Mouse (Mus musculus) adrenal gland, postnatal 4 days (tissue): ENCODE data around the gene Adgre5. TPM values are rescaled to one million over a fixed set of nuclear protein-coding genes. Genes with fewer than 3 reads are reported as not detected.

Source experiments
- DNase-seq, 2 experiments: peaks; one replicate each; pipeline ENCODE4 v3.0.0; 2021 to 2022; ENCODE audit warnings: low spot score in 2 of 2, mixed read lengths in 2 of 2
- total RNA-seq, 2 experiments: library from RNA; stranded (reverse); gene quantifications; 2 replicates each; pipeline ENCODE4 v1.2.3; 2021

Adgre5 gene
- total RNA-seq, 2 experiments from 2014 or later: 48.6 to 49.8 TPM

DNA sequence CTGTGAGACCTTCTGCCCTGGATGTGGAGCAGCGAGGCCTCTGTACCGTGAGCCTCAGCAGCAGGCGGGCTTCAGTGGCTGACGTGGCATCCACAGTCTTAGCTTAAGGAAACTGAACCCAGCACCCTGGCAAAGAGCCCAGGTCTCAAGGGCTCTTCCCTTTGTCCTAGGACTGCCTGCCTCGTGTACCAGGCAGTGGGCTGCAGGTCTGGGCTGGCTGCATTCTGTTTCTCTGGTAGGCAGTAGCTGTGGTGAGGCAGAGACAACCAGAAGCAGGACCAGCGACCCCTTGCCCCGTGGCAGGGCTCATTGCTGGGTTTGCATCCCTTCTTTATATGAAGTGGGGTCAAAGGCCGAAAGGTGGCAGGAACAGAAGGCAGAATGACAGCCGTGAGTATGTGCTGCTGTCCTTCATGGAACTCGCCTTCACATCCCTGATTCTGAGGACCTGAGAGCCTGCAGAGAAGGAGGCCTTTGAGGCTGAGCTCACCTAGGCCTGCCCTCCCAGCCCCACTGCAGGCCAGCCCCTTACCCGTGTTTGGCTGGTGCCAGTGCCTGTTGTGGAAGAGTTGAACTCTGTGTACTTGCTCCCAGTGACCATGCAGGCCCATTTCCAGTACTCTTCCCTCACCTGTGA is 17.6 kb downstream of the Adgre5 start:
- DNase-seq: no peak

DNA sequence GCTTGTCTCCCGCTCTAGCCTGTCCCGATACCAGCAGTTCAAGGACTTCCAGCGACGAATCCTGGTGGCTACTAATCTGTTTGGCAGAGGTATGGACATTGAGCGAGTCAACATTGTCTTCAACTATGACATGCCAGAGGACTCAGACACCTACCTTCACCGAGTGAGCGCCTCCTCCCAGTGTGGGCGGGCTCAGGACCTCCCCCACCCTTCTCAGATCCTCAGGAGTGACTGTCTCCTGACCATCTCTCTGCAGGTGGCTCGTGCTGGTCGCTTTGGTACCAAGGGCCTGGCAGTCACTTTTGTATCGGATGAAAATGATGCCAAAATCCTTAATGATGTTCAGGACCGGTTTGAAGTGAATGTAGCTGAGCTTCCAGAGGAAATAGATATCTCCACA is 18.5 kb downstream of the Adgre5 start:
- DNase-seq: no peak

DNA sequence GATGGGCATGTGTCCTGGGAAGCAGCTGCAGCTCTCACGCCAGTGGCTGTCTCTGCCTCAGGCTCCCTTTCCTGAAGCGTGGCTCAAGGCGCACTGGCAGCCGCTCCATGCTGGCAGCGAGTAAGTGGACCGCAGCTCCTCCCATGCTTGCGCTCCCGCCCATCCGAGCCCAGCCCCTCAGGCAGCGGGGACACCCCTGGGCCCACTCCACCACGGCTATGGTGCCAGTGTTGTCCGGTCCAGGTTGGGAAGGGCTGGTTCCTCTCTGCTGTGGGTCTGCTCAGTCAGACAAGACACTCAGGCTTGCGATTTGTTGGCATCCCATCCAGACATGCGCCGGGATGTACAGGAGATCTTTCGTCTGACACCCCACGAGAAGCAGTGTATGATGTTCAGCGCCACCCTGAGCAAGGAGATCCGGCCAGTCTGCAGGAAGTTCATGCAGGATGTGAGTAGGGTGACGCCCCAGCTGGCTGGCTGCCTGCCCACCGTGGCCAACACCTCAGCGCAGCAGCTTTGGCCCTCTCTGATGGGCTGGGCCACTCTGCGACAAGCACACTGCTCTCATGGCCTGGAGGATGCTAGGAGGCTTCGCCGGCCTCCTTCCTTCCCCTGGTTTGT is 19.6 kb downstream of the Adgre5 start:
- no peak for DNase-seq

DNA sequence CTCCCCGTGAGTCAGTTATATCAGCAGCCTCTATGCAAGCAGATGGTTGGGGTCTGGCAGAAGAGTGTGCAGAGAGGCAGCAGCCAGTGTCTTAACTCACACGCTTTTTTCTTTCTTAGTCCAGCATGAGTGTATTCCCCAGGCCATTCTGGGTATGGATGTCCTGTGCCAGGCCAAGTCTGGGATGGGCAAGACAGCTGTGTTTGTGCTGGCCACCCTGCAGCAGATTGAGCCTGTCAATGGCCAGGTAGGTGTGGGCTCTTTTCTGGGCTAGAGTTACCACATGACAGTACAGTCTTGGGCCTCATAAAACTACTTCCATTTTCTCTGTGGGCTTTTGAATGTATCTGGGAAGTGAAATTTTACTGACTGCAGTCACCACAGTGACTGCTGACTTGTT is 21.4 kb downstream of the Adgre5 start:
- no peak for DNase-seq

DNA sequence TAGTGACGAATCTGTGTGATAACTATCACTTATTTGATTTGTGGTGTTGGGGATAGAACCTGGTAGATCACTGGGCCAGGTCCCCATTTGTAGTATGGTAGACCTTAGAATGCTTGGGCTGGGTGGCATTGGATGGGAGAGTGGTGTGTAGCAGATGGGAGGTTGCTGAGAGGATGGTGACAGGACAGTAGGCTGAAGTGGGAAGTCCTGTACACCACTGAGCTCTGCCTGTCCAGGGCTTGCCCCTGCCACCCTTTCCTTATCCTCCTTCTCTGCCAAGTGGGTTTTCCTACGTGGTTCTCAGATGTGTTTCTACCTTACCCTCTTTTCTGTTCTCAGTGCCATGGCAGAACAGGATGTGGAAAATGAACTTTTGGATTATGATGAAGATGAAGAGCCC is 22.1 kb downstream of the Adgre5 start:
- no peak for DNase-seq

DNA sequence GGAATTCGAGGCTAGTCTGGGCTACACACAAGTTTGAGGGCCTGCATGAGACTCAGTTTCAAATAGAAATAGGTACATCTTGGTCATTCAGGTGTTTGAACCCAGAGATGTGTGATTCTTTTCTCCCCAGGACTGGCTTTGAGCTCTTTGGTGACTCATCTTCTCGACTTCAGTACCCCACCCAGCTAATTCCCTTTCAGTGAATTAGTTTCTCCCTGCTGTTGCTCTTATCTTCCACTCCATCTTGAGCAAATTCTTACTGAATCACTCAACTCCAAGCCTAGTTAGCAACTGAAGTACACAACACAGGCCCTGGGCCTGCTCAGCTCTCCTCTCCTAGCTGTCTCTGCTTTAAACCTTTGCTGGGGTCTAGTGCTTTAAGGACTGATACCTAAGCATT is 24.6 kb downstream of the Adgre5 start:
- no peak for DNase-seq

DNA sequence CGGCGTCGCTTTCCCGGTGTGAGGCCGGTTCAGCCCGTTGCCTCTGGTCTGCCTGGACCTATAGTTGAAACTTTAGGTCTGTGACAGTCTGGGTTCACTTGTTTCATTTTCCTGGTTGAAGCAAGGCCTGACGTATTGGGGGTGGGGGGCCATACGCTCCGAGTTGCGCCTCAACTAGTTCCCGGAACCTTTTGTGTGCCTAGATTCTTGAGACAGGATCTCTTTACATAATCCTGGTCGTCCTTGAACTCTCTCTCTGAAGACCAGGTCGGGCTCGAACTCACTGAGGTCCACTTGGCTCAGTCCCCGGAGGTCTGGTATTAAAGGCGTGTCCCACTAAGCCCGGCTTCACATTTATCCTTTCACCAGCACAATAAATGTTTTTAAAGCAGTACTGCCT is 25.4 kb downstream of the Adgre5 start:
- DNase-seq: no peak

DNA sequence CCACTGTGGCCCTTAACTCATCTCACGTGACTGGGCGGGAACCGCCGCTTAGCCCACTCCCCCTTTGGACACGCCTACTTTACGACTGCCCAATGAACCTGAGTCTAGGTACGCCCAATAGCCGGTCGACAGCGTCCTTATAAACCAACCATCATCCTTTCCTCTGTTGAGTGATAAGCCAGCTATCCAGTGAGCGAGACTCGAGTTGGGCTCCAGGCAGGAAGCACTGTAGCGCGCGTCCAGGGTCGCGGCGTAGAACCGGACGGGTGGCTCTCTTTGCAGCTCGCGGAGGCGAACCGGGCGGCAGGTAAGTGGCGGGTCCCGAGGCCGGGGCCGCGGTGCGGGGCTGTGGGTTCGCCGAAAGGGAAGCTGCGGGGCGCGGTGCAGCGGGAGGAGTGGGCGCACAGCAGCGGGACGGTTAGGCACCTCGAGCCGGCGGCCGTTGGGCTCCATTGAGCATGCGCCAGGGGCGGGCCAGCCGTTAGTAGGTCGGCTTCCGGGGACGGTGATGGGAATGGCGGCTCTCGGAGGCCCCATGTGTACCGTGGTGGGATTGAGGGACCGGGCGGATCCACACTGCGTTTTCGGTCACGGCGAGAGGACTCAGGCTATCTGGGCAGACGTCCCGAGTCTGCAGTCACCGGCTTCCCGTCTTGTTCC is 26.0 kb downstream of the Adgre5 start, which contains the start of gene Ddx39:
Gene Ddx39, plus strand, starts transcription at position 147 of the 660 bp plus-strand sequence.
- peak; percentile 68 to 89 for DNase-seq

DNA sequence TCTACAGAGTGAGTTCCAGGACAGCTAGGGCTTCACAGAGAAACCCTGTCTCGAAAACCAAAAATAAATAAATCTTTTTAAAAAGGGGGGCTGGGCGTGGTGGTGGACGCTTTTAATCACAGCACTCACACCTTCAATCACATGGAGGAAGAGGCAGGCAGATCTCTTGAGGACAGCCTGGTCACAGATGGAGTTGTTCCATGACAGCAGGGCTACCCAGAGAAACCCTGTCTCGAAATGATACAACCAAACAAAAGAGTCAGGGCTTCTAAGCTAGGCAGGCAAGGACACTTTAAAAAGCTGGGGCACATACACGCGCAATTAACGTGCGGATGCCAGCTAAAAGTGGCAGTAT is 26.5 kb downstream of the Adgre5 start:
- no peak for DNase-seq

DNA sequence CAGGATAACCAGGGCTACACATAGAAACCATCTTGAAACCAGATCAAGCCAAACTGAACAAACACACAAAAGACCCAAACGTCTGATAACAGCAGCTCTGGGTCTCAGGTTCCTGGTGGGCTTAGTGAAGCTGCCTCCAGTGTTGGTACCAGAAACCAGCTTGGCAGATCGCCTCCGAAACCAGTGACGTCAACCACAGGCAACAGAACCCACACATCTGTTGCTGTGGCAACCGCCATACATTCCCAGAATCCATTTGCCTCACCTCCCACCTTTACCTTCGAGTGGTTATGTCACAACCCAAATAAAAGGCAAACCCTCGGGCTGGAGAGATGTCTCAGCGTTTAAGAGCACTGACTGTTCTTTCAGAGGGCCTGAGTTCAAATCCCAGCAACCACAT is 33.6 kb downstream of the Adgre5 start:
- no peak for DNase-seq

DNA sequence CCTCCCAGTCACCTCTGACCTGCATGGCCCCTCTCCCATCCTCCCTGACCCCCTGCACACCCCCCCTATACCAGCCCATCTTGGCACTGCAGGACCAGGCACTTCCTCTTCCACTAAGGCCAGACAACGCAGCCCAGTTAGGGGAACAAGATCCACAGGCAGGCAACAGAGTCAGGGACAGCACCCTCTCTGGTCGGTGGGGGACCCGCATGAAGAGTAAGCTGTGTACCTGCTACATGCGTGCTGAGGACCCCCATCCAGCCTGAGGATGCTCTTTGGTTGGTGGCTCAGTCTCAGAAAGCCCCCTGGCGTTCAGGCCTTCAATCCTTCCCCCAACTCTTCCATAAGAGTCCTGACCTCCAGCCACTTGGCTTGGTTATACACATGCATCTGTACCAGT is 34.7 kb downstream of the Adgre5 start:
- no peak for DNase-seq

DNA sequence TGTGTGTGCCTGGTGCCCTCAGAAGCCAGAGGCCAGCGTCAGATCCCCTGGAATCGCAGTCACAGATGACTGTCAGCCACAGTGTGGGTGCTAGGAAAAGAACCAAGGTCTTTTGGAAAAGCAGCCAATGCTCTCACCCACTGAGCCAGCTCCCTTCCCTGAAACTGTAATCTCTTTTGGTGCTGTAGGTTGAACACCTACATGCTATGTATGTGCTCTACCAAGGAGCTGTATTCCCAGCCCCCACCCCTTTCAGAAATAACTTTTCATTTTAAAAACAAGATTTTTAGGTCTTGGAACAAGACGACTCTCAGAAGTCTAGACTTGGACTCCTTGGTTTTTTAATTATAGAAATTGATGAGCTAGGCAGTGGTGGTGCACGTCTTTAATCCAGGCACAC is 37.7 kb downstream of the Adgre5 start:
- no peak for DNase-seq

DNA sequence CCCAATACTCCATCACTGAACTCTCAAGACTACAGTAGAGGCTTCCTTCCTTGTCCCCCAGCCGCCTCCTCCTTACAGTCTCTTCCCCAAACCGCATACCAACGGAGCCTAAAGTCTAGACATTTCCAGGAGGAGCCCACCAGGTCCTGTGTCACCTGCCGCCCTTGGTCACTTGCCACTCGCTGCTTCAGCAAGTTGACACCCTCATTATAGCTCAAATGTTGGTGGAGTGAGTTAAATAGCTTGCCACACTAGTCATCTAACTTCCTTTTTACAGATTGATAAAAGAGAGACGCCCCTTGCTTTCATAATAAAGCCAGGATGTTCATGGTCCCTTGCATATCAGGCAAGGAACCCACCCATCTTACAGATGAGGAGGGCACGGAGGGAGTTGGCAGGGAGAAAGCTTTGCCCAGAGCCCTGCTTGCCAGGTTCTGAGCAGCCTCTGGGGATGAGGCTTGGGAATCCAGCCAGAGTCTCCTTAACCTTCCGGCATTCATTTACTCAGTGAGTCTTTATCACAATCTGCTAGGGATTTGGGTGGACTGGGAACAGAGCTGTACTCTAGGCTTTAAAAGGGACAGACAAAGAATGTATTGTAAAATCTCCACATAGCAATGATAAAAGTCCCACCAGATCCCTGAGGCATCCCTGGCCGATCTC is 40.6 kb downstream of the Adgre5 start:
- no peak for DNase-seq

DNA sequence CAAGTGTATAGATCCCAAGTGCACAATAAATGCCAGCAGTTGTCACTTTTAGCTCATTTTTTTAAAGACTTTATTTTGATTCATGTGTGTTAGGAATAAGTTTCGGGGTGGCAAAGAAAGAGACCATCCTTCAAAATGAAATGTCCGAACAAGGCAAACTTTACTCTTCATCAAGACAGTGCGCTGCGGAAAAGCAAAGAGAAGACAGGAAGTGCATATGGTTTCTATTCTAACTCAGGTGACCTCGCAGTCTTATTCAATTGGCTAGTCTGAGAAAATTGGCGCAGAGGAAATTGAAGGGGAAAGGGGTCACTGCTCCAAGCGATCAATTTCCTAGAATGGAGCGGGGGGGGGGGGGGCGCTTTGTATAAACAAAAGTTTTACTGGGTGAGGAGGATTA is 41.6 kb downstream of the Adgre5 start:
- DNase-seq: no peak

DNA sequence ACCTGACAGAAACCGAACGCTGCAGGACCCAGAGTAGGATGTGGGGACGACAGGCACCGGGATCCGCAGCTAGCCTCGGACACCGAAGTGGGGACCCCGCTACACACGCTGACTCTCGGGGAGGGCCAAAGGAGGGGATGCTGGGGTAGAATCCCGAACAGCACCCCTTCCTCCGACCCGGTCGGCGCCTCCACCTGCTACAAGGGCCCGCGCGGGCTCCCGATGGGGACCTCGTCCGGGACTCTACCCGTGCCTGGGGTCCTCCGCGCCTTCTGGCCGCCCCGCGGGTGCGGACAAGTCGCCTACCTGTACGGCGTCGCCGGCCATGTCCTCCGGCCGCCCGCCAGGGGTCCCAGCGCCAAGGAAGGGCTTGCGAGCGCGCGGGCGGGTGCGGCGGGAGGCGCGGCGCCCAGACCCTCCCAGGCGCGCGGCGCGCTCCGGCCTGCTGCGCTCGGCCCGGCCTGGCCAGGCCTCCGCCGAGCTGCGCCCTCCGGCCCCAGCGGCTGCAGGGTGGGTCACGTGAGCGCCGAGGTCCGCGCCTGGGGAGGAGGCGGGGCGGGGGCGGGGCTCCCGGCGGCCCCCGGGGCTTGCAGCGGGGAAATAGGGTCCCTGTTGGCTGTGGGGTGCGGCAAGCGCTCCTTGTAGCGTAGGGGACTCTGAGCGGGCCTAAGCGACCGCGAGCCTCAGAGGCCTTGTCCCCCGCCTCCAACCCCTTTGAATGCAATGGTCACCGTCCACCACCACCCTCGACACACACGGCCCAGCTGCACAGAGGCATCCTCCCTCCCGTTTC is 42.3 kb downstream of the Adgre5 start, which contains the start of gene Pkn1:
Gene Pkn1, minus strand, starts transcription at position 519 of the 793 bp plus-strand sequence.
- peak; percentile 60 to 74 for DNase-seq

DNA sequence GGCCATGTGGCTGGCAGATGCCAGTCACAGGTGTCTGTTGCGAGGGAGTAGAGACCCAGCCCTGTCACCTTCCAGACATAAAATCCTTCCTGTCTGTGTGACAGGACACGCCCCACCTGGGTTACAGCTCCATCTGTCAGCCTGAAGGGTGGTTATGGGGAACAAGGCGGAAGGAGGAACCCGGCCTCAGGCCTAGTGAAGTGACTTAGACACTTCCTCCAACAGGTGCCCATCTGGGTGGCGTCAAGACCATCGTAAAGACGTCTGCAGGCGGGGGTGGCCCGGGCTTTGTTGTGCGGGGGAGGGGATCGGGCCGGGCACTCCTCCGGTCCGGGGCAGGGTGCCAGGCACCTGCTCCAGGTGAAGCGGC is 42.9 kb downstream of the Adgre5 start:
- no peak for DNase-seq

DNA sequence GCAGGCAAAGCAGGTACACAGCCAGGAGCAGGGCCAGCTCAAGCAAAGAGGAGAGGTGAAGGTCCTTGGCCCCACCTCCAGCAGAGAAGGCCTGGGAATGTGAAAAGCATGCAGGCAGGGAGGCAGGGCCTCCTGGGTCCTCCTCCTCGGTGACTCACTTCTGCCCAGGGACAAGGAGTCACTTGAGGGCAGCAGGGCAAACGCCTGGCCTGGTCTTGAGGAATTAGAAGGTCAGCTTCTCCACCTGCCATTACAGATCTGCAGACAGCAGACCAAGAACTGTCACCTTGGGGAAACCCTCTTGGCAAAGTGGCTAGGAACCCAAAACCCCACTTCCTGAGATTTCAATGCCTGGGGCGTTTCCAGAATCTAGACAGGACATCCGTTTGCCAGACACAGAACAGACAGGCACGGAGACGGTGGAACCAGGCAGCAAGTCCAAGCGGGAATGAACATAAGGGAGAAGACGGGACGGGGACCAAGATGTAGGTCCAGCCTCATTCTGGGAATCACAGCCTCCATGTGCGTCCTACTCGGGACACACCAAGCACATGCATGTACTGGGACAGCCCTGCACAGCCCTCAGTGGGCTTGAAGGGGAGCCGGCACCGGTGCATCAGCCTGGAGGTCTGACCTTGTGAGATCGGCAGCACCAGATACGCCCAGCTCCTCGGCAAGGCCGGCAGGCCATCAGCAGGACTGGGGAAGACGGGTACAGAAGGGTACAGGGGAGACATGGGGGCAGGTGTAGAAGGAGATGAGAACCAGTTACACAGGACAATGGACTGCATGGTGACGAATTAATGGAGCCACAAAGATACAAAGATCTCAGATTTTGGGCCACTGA is 43.5 kb downstream of the Adgre5 start:
- DNase-seq: peak in 1 of 2 experiments; percentile 62

DNA sequence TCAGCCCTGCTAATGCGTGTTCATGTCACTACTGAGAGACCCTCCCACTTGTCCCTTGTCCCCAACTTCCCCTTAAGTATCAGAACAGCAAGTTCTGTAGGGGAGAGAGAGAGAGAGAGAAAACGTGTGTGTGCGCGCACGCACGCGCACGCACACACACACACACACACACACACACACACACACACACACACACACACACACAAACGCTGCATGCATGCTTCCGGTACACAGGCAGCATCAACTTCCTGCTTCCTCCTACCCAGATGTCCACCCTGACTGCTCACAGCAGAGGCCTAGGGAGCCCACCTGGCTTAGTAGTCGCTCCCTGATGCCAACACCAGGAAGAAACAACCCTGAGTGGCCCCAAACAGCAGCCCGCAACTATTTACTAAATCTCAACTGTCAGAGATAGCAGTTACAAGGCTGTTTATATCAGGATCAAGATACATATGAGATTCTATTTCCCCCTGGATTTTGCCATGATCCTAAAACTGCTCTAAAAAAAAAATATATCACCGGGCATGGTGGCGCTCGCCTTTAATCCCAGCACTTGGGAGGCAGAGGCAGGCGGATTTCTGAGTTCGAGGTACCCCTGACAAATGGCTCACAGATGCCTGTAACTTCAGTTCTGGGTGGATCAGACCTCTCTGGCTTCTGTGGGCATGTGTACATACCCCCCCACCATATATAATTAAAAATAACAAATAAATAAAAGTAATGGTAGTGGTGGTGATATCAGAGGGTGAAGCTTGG is 45.6 kb downstream of the Adgre5 start:
- no peak for DNase-seq

DNA sequence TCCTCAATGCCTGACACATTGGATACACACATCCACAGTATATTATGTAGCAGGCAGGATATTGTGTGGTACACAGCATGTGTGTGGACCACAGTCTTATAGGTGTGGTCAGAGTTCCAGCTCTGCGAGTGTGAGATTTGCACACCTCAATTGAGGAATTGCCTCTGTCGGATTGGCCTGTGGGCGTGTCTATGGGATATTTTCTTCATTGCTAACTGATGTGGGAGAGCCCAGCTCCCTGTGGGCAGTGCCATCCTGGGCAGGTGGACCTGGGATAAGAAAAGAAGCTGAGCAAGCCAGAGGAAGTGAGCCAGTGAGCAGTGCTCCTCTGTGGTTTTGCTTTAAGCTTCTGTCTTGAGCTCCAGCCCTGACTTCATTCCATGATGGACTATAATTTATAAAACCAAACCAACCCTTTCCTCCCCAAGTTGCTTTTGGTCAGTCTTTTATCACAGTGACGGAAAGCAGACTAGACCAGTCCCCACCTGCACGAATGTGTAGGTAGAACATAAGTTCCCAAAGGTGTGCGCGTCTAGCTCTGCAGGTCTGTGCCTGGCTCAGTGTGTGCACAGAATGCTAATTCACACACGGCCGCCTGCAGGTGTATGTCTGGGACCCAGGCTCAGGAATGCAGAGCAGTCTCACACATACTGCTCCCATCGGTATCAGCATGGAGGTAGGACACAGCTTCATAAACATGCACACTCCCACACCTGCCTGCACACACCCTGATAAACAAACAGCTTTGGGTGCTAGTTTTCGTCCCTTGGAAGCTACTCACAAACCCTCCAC is 46.6 kb downstream of the Adgre5 start:
- no peak for DNase-seq
